Mouse (Mus musculus): ENCODE results near the gene Sh3bp1.
A peak's percentile ranks its signal among the peaks of the same experiment; 100 is the strongest.

DNA sequence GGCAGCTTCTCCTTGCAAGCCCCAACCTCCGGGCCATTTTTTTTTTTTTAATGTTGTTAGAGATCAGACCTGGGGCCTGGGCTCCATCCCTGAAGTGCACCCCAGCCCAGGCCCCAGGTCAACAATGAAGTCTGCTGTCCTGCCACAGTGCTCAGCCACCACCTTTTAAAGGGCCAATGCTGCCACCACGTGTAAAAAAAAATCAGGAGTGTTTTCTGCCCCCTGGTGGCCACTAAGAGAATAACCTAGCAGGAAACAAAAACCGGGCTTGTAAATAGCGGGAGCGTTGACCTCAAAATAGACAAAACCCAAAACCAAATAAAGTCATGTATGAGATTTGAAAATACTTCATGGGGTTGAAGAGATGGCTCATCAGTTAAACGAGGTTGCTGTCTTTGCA is 29.8 kb upstream of the Sh3bp1 start:
- peak; percentile 50 for TF ChIP-seq CTCF (IDR thresholded peaks at IDR 0.05; ENCODE audit: low read depth, low read length)
- TF ChIP-seq POLR2A (IDR thresholded peaks at IDR 0.05; ENCODE audit: insufficient read depth, low read length): no peak
- TF ChIP-seq EP300 (IDR thresholded peaks at IDR 0.05; ENCODE audit: insufficient read depth, low read depth, low read length): no peak

All from ES-Bruce4 (cell line).